Mouse (Mus musculus) intestine, embryonic 16.5 days (tissue): ENCODE measurements around the gene Tcf25. TPM values are rescaled to one million over a fixed set of nuclear protein-coding genes. Genes with fewer than 3 reads are reported as not detected.

Experiments used
- ATAC-seq: fragments of 200-750 bp; cut with Nextera tagmentation; 2 replicates; pipeline ENCODE4 v1.8.0; 2017; ENCODE audit warnings: moderate TSS enrichment, moderate library complexity
- H3K27ac ChIP-seq: fragments of 300-500 bp; sonication (generic); 2 replicates; pipeline ENCODE4 v1.5.1; 2014; ENCODE audit warnings: mild to moderate bottlenecking, low read length
- H3K27me3 ChIP-seq: fragments of 300-500 bp; sonication (generic); replicated peaks from 2 replicates; pipeline ENCODE4 v1.6.1; 2014; ENCODE audit warnings: low read length, control low read depth, mixed read lengths; ENCODE audit not compliant: control insufficient read depth, insufficient read depth
- H3K36me3 ChIP-seq: fragments of 300-500 bp; sonication (generic); 2 replicates; pipeline ENCODE4 v1.6.1; 2014; ENCODE audit warnings: low read length, control low read depth; ENCODE audit not compliant: control insufficient read depth, insufficient read depth
- H3K4me1 ChIP-seq: fragments of 300-500 bp; sonication (generic); 2 replicates; pipeline ENCODE4 v1.6.1; 2014; ENCODE audit warnings: low read length, control low read depth, mixed read lengths; ENCODE audit not compliant: control insufficient read depth, insufficient read depth
- H3K4me2 ChIP-seq: fragments of 300-500 bp; sonication (generic); 2 replicates; pipeline ENCODE4 v1.6.1; 2014; ENCODE audit warnings: low read depth, low read length, control low read depth
- H3K4me3 ChIP-seq: fragments of 300-500 bp; sonication (generic); 2 replicates; pipeline ENCODE4 v1.5.1; 2014; ENCODE audit warnings: mild to moderate bottlenecking, low read length
- H3K9ac ChIP-seq: fragments of 300-500 bp; sonication (generic); 2 replicates; pipeline ENCODE4 v1.6.1; 2014; ENCODE audit warnings: low read depth, low read length
- H3K9me3 ChIP-seq: fragments of 300-500 bp; sonication (generic); 2 replicates; pipeline ENCODE4 v1.6.1; 2016; ENCODE audit warnings: low read length, control low read depth; ENCODE audit not compliant: control insufficient read depth
- WGBS: fragments of 180-500 bp; shearing (Covaris S2); extraction: QIAGEN DNeasy Blood & Tissue Kit; methylation state at CpG from one replicate; pipeline ENCODE4 v1.1.7; 2014; 5-methylcytosine and 5-hydroxymethylcytosine counted together
- polyA plus RNA-seq: library from polyadenylated mRNA; unstranded; fragments of >200 nt; fragmentation: Nextera tagmentation; extraction: Ambion mirVana; gene quantifications from 2 replicates; pipeline ENCODE4 v1.2.1, GENCODE M21; 2015

The Tcf25 gene
- polyA plus RNA-seq: 155 and 161 TPM in 2 replicates

DNA sequence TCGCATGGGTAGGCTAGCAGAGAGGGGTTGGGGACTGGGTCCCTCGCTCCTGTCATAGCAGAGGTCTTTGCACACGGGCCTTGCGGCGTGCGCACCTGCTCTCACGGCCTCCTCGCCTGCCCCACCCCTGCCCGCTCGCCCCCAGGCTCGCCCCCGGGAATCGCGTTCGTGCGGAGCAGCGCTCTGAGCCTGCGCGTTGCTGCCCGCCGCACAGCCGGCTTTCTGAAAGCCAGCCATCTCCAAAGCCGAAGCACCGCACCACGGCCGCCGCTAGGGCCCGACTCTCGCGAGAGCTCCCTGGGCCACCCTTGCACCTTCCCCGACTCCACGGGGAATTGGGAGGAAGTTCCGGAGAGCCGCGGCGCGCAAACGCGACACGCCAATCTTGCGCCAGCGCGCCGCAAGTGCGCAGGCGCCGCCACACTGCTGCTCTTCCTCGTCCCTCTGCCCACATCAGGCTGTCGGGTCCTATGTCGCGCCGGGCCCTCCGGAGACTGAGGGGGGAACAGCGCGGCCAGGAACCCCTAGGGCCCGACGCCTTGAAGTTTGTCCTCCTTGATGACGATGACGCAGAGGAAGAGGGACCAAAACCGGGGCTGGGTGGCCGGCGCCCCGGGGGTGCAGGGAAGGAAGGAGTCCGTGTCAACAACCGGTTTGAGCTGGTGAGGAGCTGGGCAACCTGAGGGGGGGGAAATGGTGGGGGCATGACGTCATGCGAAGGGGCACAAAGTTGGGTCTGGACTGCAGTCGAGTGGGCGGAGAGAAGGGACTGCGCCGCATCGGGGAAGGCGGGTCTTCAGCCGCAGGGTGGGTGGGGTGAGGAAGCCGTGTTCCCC, at the start of gene Tcf25:
Tcf25 (plus strand) TSS at position 351 of the 836 bp plus-strand sequence.
- whole genome bisulfite sequencing: under 1% methylated on average over 75 of the region's 75 CpGs
- Histone ChIP-seq H3K9me3 (no peaks in the 10 kb centered on the region), H3K4me1 (peaks cover 12% of the 10 kb centered on the region), H3K4me2 (peak within 1 kb of the TSS; percentile 78), H3K27me3 (no peaks in the 10 kb centered on the region), H3K9ac (peak within 1 kb of the TSS; percentile 90), H3K4me3 (peak within 1 kb of the TSS; percentile 95), H3K27ac (peak within 1 kb of the TSS; percentile 99), H3K36me3 (no peaks in the 10 kb centered on the region)
- peak; percentile 93 for ATAC-seq

DNA sequence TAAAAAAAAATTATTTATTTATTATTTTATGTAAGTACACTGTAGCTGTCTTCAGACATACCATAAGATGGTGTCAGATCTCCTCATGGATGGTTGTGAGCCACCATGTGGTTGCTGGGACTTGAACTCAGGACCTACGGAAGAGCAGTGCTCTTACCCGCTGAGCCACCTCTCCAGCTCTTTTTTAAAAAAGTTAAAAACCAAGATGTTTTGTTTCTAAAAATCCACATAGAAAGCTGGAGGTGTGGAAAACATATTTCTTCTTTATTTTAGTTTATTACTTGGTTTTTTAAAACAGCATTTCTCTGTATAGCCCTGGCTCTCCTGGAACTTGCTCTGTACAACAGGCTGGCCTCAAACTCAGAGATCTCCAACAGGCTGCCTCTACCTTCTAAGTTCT, 45.0 kb upstream of the Tcf25 start:
- Histone ChIP-seq H3K4me2 (no peak overlapping the region), H3K36me3 (no peaks in the 10 kb centered on the region), H3K9me3 (no peaks in the 10 kb centered on the region), H3K27ac (no peak overlapping the region), H3K4me3 (no peak overlapping the region), H3K9ac (no peak overlapping the region), H3K27me3 (no peaks in the 10 kb centered on the region), H3K4me1 (peaks cover 16% of the 10 kb centered on the region; the same call in 1 of the 2 replicates)
- ATAC-seq: no peak
- WGBS: 94% methylated on average over 2 of the region's 2 CpGs

DNA sequence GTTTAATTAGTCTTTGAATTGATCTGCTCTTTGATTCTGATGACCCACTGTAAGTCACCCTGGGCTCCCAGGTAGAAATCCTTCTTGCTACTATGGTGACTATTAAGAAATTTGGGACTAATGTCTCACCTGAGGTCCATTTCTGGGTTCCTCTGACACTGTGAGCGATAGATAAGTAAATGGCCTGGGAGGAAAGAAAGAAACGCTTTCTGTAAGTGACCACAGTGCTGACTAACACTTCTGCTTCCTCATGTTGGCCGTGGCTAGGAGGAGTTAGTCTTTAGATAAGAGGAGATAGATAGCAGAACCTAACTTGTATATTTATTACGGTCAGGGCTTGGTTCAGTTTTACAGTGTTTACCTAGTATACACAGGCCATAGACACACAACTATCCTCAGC, 44.2 kb upstream of the Tcf25 start:
- Histone ChIP-seq H3K9ac (no peak overlapping the region), H3K9me3 (no peaks in the 10 kb centered on the region), H3K4me1 (peaks cover 16% of the 10 kb centered on the region), H3K4me3 (no peak overlapping the region), H3K27me3 (no peaks in the 10 kb centered on the region), H3K4me2 (no peak overlapping the region), H3K27ac (no peak overlapping the region), H3K36me3 (no peaks in the 10 kb centered on the region)
- no peak for ATAC-seq
- 58% methylated on average over 4 of the region's 4 CpGs for WGBS

DNA sequence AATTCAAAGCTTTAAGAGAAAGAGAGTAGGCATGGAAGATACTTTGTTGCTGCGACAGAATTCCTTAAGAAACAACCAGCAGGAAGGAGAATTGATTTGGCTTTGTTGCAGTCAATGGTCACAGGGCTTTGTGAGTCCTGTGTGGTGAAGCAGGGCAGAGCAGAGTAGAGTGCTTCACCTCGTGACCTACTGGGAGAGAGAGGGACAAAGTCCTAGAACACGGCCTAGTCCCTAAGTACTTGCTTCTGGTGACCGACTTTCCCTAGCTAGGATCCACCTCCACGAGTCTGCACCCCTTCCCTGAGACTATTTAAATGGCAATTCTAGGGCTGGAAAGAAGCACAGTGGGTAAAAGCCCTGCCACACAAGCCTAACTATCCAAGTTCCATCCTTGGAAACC, 43.6 kb upstream of the Tcf25 start:
- H3K4me2 ChIP-seq: no peak overlapping the region
- no peak overlapping the region for H3K27ac ChIP-seq
- H3K4me3 ChIP-seq: no peak overlapping the region
- no peak for ATAC-seq
- no peaks in the 10 kb centered on the region for H3K36me3 ChIP-seq
- 64% methylated on average over 5 of the region's 5 CpGs for WGBS
- H3K4me1 ChIP-seq: peaks cover 20% of the 10 kb centered on the region
- H3K9me3 ChIP-seq: no peaks in the 10 kb centered on the region
- no peaks in the 10 kb centered on the region for H3K27me3 ChIP-seq
- no peak overlapping the region for H3K9ac ChIP-seq

DNA sequence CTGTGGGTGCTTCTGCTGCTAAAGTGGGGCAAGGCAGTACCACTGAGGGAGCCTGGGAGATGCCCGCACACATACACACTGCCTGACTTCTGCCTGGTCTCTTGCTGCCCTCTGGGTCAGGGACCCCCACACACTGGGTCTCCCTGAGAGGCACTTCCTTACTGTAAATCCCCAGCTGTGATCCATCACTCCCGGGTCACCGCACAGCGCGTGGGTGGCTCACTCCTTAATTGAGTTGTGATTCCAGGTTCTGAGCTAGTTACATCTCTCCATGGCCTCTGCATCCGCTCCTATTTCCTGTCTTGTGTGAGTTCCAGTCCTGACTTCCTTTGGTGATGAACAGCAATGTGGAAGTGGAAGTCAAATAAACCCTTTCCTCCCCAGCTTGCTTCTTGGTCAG, 42.9 kb upstream of the Tcf25 start:
- no peak for ATAC-seq
- Histone ChIP-seq H3K4me3 (no peak overlapping the region), H3K27ac (no peak overlapping the region), H3K9ac (no peak overlapping the region), H3K9me3 (no peaks in the 10 kb centered on the region), H3K36me3 (no peaks in the 10 kb centered on the region), H3K27me3 (no peaks in the 10 kb centered on the region), H3K4me1 (peaks cover 20% of the 10 kb centered on the region), H3K4me2 (no peak overlapping the region)
- WGBS: 68% methylated on average over 6 of the region's 6 CpGs

DNA sequence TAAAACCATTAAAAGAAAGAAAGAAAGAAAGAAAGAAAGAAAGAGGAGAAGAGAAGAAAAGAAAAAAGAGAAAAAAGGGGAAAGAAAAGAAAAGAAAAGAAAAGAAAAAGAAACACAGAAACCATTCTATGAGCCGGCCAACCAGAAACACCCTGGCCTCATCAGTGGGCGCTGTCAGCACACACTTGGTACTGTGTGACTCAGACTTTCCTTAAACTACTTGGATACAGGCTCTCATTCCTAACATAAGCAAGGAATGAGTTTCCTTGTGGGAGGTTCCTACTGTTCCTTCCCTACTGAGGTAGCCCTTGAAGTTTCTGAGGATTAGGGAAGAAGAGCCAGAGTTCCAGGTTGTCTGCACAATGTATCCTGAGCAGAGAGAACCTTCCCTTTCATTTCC, 42.3 kb upstream of the Tcf25 start:
- Histone ChIP-seq H3K27me3 (no peaks in the 10 kb centered on the region), H3K4me3 (no peak overlapping the region), H3K36me3 (no peaks in the 10 kb centered on the region), H3K4me1 (peaks cover 20% of the 10 kb centered on the region), H3K9ac (no peak overlapping the region), H3K27ac (no peak overlapping the region), H3K4me2 (no peak overlapping the region), H3K9me3 (no peaks in the 10 kb centered on the region)
- ATAC-seq: no peak
- WGBS: 76% methylated on average over 2 of the region's 2 CpGs

DNA sequence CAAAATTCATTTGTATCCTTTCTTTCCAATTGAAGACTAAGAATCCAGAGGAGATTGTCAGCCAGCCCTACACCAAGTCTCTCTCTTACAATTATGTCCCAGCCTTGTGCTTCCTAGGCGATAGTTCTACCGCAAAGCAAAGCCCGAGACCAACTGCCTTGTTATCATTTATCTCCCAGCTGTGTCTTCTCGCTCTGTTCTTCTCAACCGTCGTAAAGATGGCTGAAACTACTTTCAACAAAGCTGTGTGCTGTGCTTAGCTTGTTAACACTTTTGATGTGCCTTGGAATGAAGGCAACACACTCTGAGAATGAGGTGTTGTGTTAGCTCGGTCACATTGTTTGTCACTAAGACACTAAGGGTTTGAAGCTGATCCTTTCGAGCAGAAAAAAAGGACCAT, 41.7 kb upstream of the Tcf25 start:
- whole genome bisulfite sequencing: 20% methylated on average over 8 of the region's 8 CpGs
- Histone ChIP-seq H3K4me1 (peaks cover 20% of the 10 kb centered on the region), H3K36me3 (no peaks in the 10 kb centered on the region), H3K9ac (no peak overlapping the region), H3K4me3 (peak overlapping the region; percentile 63; the same call in 1 of the 2 replicates), H3K4me2 (no peak overlapping the region), H3K27me3 (no peaks in the 10 kb centered on the region), H3K27ac (no peak overlapping the region), H3K9me3 (no peaks in the 10 kb centered on the region)
- no peak for ATAC-seq

DNA sequence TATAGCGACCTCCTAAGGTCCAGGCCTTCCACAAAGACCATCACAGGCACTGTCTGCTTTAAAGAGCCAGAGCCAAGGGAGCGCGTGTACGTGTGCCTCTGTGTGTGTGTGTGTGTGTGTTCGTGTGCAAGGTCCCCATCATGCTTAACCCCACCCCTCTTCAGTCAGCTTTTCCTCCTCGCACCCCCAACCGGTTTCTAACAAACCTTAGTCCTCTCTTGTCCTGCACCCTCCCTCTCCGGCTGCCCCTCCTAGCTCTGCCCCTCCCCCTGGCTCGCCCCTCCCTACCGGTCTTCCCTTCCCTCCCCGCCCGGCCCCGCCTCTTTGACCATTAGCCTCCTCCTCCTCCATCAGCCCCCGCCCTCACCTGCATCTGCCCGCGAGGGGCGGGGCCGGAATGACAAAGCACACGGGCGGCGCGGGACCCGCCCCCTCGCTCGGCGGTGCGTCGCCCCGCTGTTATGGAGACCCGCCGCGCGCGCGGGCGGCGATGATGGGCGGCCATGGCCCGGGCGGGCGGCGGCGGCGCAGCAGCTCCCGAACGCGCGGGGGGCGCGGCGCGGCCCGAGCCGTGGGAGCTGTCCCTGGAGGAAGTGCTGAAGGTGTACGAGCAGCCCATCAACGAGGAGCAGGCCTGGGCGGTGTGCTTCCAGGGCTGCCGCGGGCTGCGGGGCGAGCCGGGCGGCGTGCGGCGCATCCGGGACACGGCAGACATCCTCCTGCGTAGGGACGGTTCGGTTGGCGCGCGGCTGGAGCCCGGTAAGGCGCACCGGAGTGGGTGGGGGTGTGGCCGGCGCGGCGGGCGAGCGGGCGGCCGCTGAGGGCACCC, 41.1 kb upstream of the Tcf25 start, which contains the start of gene Spire2:
Spire2 (plus strand) TSS at position 452 of the 829 bp plus-strand sequence.
- Histone ChIP-seq H3K4me1 (peaks cover 22% of the 10 kb centered on the region), H3K27ac (no peak within 1 kb of the TSS), H3K4me2 (peak within 1 kb of the TSS; percentile 91), H3K36me3 (no peaks in the 10 kb centered on the region), H3K9me3 (no peaks in the 10 kb centered on the region), H3K27me3 (no peaks in the 10 kb centered on the region), H3K4me3 (peak within 1 kb of the TSS; percentile 63), H3K9ac (peak within 1 kb of the TSS; percentile 65)
- peak; percentile 85 for ATAC-seq
- under 1% methylated on average over 81 of the region's 85 CpGs for WGBS

DNA sequence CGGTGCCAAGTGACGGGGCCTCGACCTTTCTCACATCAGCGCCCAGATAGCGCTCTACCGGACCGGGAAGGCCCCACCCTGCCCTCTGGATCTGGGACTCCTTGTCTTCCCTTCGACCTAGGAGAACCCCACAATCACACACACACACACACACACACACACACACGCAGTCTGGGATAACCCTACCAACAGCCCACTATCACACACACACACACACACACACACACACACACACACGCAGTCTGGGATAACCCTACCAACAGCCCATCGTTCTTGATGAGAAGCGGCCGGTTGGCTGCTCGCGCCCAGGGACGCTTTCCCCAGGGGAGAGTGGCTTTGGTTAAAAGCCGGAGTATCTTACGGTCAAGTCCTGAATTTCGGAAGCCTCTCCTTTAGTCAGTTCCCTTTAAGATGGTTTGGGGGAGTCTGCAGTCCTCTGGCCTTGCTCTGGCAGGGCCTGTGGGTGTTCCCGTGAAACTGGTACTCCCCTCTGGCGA, 40.4 kb upstream of the Tcf25 start:
- H3K9me3 ChIP-seq: no peaks in the 10 kb centered on the region
- H3K27ac ChIP-seq: no peak overlapping the region
- ATAC-seq: no peak; the same call in 1 of the 2 replicates
- peaks cover 23% of the 10 kb centered on the region for H3K4me1 ChIP-seq
- H3K4me2 ChIP-seq: peak overlapping the region; percentile 91
- no peaks in the 10 kb centered on the region for H3K36me3 ChIP-seq
- WGBS: 6% methylated on average over 19 of the region's 21 CpGs
- H3K9ac ChIP-seq: peak overlapping the region; percentile 65
- H3K27me3 ChIP-seq: no peaks in the 10 kb centered on the region
- peak overlapping the region; percentile 63 for H3K4me3 ChIP-seq
